Mouse (Mus musculus): ENCODE data around the gene Ift43. TPM values are rescaled to one million over a fixed set of nuclear protein-coding genes. Genes with fewer than 3 reads are reported as not detected.

The Ift43 gene
- polyA plus RNA-seq, 1 experiment from 2014 or later: 91.5 TPM

- no peak for ATAC-seq (ENCODE audit: low FRiP score, low read depth)
- Histone ChIP-seq H3K27me3 (no peaks in the 10 kb centered on the region), H3K4me1 (peaks cover 6% of the 10 kb centered on the region; the same call in 1 of the 2 replicates), H3K9me3 (no peaks in the 10 kb centered on the region), H3K4me2 (replicated peaks) (no peak overlapping the region), H3K4me3 (no peak overlapping the region), H3K9ac (replicated peaks) (no peak overlapping the region), H3K36me3 (peaks cover 10% of the 10 kb centered on the region), H3K27ac (replicated peaks) (no peak overlapping the region)
- 81% methylated on average over 4 of the region's 4 CpGs for WGBS
Measured at GRCm38 (mm10) chr12:86135691-86136090, 53.4 kb downstream of the Ift43 start.

- Histone ChIP-seq H3K4me2 (replicated peaks) (no peak overlapping the region), H3K36me3 (peaks cover 10% of the 10 kb centered on the region), H3K4me1 (peaks cover 6% of the 10 kb centered on the region; the same call in 1 of the 2 replicates), H3K27me3 (no peaks in the 10 kb centered on the region), H3K27ac (replicated peaks) (no peak overlapping the region), H3K4me3 (no peak overlapping the region), H3K9me3 (no peaks in the 10 kb centered on the region), H3K9ac (replicated peaks) (no peak overlapping the region)
- 92% methylated on average over 9 of the region's 9 CpGs for WGBS
- no peak for ATAC-seq (ENCODE audit: low FRiP score, low read depth)
Measured at GRCm38 (mm10) chr12:86138696-86139095, 56.4 kb downstream of the Ift43 start.

GRCm38 (mm10) chr12:86142389-86142788, 60.0 kb downstream of the Ift43 start:
- H3K9ac ChIP-seq (replicated peaks): no peak overlapping the region

GRCm38 (mm10) chr12:86146246-86146645, 63.9 kb downstream of the Ift43 start:
- Histone ChIP-seq H3K27me3 (no peaks in the 10 kb centered on the region), H3K9me3 (no peaks in the 10 kb centered on the region), H3K4me3 (no peak overlapping the region), H3K9ac (replicated peaks) (no peak overlapping the region), H3K36me3 (no peaks in the 10 kb centered on the region), H3K4me2 (replicated peaks) (no peak overlapping the region), H3K27ac (replicated peaks) (no peak overlapping the region), H3K4me1 (no peaks in the 10 kb centered on the region)
- ATAC-seq (ENCODE audit: low FRiP score, low read depth): no peak
- 91% methylated on average over 3 of the region's 3 CpGs for WGBS

More at GRCm38 (mm10) chr12:86142389-86142788, 60.0 kb downstream of the Ift43 start:
- Histone ChIP-seq H3K27ac (replicated peaks) (no peak overlapping the region), H3K4me2 (replicated peaks) (no peak overlapping the region), H3K36me3 (peaks cover 10% of the 10 kb centered on the region), H3K4me3 (no peak overlapping the region), H3K9me3 (no peaks in the 10 kb centered on the region), H3K4me1 (no peaks in the 10 kb centered on the region), H3K27me3 (no peaks in the 10 kb centered on the region)
- 94% methylated on average over 1 of the region's 1 CpGs for WGBS
- ATAC-seq (ENCODE audit: low FRiP score, low read depth): no peak

- Histone ChIP-seq H3K27me3 (no peaks in the 10 kb centered on the region), H3K36me3 (no peaks in the 10 kb centered on the region), H3K9ac (replicated peaks) (no peak overlapping the region), H3K27ac (replicated peaks) (no peak overlapping the region), H3K4me3 (no peak overlapping the region), H3K4me2 (replicated peaks) (no peak overlapping the region), H3K9me3 (no peaks in the 10 kb centered on the region), H3K4me1 (peaks cover 10% of the 10 kb centered on the region)
- no peak for ATAC-seq (ENCODE audit: low FRiP score, low read depth)
- 82% methylated on average over 6 of the region's 6 CpGs for WGBS
Measured at GRCm38 (mm10) chr12:86148271-86148670, 65.9 kb downstream of the Ift43 start.

- Histone ChIP-seq H3K27ac (replicated peaks) (no peak overlapping the region), H3K4me2 (replicated peaks) (no peak overlapping the region), H3K9ac (replicated peaks) (no peak overlapping the region), H3K27me3 (no peaks in the 10 kb centered on the region), H3K4me1 (peaks cover 18% of the 10 kb centered on the region), H3K4me3 (no peak overlapping the region), H3K9me3 (no peaks in the 10 kb centered on the region), H3K36me3 (no peaks in the 10 kb centered on the region)
- ATAC-seq (ENCODE audit: low FRiP score, low read depth): no peak
- 89% methylated on average over 6 of the region's 6 CpGs for WGBS
Measured at GRCm38 (mm10) chr12:86149087-86149486, 66.7 kb downstream of the Ift43 start.

- Histone ChIP-seq H3K27ac (replicated peaks) (no peak overlapping the region), H3K4me1 (peaks cover 24% of the 10 kb centered on the region), H3K27me3 (no peaks in the 10 kb centered on the region), H3K4me2 (replicated peaks) (no peak overlapping the region), H3K4me3 (no peak overlapping the region), H3K9ac (replicated peaks) (no peak overlapping the region), H3K9me3 (no peaks in the 10 kb centered on the region), H3K36me3 (no peaks in the 10 kb centered on the region)
- no peak for ATAC-seq (ENCODE audit: low FRiP score, low read depth)
- WGBS: 74% methylated on average over 12 of the region's 12 CpGs
Measured at GRCm38 (mm10) chr12:86151941-86152340, 69.6 kb downstream of the Ift43 start.

GRCm38 (mm10) chr12:86153213-86153957, 71.0 kb downstream of the Ift43 start:
- H3K4me1 ChIP-seq: peaks cover 35% of the 10 kb centered on the region
- ATAC-seq (ENCODE audit: low FRiP score, low read depth): peak; percentile 75
- H3K9me3 ChIP-seq: no peaks in the 10 kb centered on the region
- no peak overlapping the region for H3K9ac ChIP-seq (replicated peaks)
- 60% methylated on average over 12 of the region's 12 CpGs for WGBS
- H3K4me3 ChIP-seq: no peak overlapping the region
- no peaks in the 10 kb centered on the region for H3K36me3 ChIP-seq
- no peak overlapping the region for H3K4me2 ChIP-seq (replicated peaks)
- peaks cover 5% of the 10 kb centered on the region; the same call in 1 of the 2 replicates for H3K27me3 ChIP-seq
- peak overlapping the region; percentile 54 for H3K27ac ChIP-seq (replicated peaks)

GRCm38 (mm10) chr12:86155176-86155575, 72.8 kb downstream of the Ift43 start:
- ATAC-seq (ENCODE audit: low FRiP score, low read depth): no peak
- 87% methylated on average over 8 of the region's 8 CpGs for WGBS
- Histone ChIP-seq H3K4me3 (no peak overlapping the region), H3K9ac (replicated peaks) (no peak overlapping the region), H3K4me2 (replicated peaks) (no peak overlapping the region), H3K36me3 (no peaks in the 10 kb centered on the region), H3K9me3 (no peaks in the 10 kb centered on the region), H3K27ac (replicated peaks) (no peak overlapping the region), H3K27me3 (peaks cover 5% of the 10 kb centered on the region; the same call in 1 of the 2 replicates), H3K4me1 (peaks cover 45% of the 10 kb centered on the region)

- Histone ChIP-seq H3K9me3 (0 out of 2 replicates have a peak, but pooled peaks cover 5% of the 10 kb centered on the region), H3K9ac (replicated peaks) (no peak overlapping the region), H3K27me3 (peaks cover 16% of the 10 kb centered on the region; the same call in 1 of the 2 replicates), H3K4me2 (replicated peaks) (no peak overlapping the region), H3K4me3 (no peak overlapping the region), H3K4me1 (peaks cover 45% of the 10 kb centered on the region), H3K27ac (replicated peaks) (no peak overlapping the region), H3K36me3 (peaks cover 9% of the 10 kb centered on the region; the same call in 1 of the 2 replicates)
- no peak for ATAC-seq (ENCODE audit: low FRiP score, low read depth)
- 82% methylated on average over 8 of the region's 8 CpGs for WGBS
Measured at GRCm38 (mm10) chr12:86157166-86157565, 74.8 kb downstream of the Ift43 start.

- H3K27me3 ChIP-seq: peaks cover 16% of the 10 kb centered on the region; the same call in 1 of the 2 replicates
- 29% methylated on average over 8 of the region's 8 CpGs for WGBS
- no peak overlapping the region for H3K4me2 ChIP-seq (replicated peaks)
- no peak overlapping the region for H3K9ac ChIP-seq (replicated peaks)
- ATAC-seq (ENCODE audit: low FRiP score, low read depth): no peak
- H3K4me1 ChIP-seq: peaks cover 45% of the 10 kb centered on the region
- H3K4me3 ChIP-seq: no peak overlapping the region
- H3K36me3 ChIP-seq: peaks cover 9% of the 10 kb centered on the region; the same call in 1 of the 2 replicates
- no peak overlapping the region for H3K27ac ChIP-seq (replicated peaks)
- H3K9me3 ChIP-seq: 0 out of 2 replicates have a peak, but pooled peaks cover 5% of the 10 kb centered on the region
Measured at GRCm38 (mm10) chr12:86157894-86158444, 75.6 kb downstream of the Ift43 start.

Measured in midbrain, embryonic 12.5 days (tissue).